Mouse (Mus musculus): ENCODE measurements around the gene Zmym3. TPM values are rescaled to one million over a fixed set of nuclear protein-coding genes. Genes with fewer than 3 reads are reported as not detected.

Zmym3 gene
- 11.8 TPM for polyA plus RNA-seq (2014; fragmentation: Illumina TruSeq; extraction: RNeasy Lipid Tissue Mini Kit (QIAGEN cat#74804); ENCODE audit: low read depth, low replicate concordance)

DNA sequence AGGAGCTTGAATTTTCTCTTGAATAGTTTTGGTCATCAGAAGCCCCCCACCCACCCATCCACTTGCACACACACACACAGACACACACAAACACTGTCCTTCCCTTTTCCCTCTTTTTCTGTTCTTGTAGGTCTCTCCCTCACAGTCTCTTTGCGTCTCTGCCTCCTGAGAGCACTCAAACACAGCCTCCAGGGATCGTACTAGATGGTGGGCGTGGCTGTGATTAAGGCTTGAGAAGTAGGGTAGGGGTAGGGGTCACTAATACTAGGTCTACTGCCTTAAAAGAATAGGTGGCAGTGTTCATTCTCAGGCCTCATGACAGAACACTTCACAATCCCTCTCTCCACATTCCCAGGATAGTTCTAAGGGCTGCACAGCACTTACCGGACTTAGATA lies at the start of gene Zmym3:
TSS of gene Zmym3 (minus strand) at position 150 of the 396 bp plus-strand sequence.

DNA sequence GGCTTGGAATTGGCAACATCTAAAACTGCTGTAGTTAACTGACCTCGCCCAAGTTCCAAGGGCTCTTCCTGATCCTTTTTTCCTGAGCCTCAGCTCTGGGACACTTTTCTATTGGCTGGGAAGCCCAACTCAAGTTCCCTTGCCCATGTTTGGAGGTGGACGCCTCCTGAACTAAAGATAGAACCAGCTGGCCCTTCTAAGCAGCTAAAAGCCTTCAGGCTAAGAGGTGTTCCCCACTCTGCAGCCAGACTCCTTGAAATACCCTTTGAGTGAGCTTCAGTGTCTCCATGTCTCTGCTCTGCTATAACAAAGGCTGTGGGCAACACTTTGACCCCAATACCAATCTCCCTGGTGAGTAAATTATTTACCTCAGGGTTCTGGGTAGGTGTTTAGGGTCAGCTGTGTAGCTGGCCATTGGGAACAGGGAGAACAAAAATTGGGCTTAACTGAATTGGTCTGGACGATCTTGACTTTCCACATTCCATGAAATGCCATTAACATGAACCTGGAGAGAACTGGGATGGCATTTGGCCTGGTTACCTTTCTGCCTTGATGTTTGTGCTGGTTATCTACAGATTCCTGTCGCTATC lies 28.3 kb upstream of the Zmym3 start, which contains the start of gene Itgb1bp2:
TSS of gene Itgb1bp2 (plus strand) at position 203 of the 590 bp plus-strand sequence.

DNA sequence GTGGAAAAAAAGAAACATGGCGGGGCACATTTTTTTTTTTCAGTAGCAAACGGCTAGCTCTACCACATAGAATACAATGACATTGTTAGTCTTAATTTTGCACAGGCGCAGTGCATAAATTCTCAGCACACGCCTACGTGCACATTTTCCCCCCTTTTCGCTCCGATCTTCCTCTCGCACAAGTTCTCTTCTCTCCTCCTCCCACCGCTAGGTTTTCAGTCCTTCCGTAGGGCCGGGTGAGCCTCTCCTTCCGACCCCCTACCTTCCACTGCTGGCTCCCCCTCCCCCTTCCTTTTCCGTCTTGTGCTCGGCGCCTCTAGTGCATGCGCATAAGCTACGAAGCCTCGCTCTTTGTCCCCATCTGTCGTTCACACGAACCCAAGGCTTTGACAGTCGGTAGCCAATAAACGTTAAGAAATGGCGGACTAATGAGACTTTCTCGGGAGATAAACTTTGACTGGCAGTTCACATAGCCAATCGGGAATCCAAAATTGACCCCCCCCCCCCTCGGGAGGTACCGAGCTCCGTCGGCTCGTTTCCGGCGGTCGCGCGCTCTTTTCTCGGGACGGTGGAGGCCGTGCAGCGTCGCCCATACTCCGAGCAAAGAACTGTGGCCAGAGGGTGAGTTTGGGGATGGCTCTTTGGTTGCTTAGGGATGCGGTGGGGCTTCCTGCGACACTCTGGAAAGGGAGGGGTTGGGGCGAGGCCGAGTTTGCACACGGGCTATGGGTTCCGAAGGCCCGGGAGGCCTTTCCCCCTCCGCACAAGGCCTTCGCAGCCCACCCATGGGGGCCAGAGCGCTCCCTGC lies 8.7 kb upstream of the Zmym3 start, which contains the start of gene Nono:
TSS of gene Nono (plus strand) at position 177 of the 808 bp plus-strand sequence.

DNA sequence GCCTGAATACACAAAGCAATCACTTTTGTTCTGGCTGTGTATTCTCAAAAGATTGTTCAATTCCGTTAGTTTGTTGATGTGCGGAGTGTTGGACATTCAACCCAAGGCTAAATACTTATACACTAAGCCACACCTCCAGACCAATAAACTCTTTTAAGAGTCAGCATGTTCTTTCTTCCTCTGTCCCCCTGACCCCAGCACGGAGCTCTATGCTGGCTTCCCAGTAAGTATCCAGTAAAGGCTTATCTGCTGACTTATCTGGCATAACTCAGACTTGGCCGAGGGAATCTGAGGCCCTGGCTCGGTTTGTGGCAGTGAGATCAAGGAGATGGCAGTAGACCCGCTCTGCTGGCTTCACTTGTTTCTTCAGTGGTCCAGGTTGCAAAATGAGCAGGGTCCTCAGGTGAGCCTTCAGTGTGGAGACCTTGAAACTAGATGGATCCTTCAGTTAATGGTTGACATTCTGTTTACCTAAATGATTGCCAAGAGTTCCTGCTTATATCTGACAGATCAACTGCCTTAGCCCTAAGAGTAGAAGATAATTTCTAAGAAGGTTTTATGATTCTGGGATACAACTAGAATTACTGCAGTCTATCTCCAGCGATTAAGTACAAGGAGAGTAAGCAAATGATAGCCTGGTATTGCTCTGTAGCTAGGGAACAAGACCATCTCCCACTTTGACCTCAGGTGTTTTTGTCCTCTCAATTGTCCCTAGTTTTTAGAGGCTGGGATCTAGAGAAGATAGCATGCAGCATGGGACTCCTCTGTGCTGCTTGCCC lies 44.3 kb downstream of the Zmym3 start, which contains the start of gene Gjb1:
TSS of gene Gjb1 (plus strand) at position 189 of the 779 bp plus-strand sequence.

Other genes starting within 250 kb of the Zmym3 start
- gene Snx12, start 198.3 kb downstream of the Zmym3 start, polyA plus RNA-seq (2014; fragmentation: Illumina TruSeq; extraction: RNeasy Lipid Tissue Mini Kit (QIAGEN cat#74804); ENCODE audit: low read depth, low replicate concordance), result 38.9 TPM
- gene Foxo4, start 166.3 kb downstream of the Zmym3 start, polyA plus RNA-seq (2014; fragmentation: Illumina TruSeq; extraction: RNeasy Lipid Tissue Mini Kit (QIAGEN cat#74804); ENCODE audit: low read depth, low replicate concordance), result 12.3 TPM
- not detected for gene Gm614, start 156.9 kb downstream of the Zmym3 start, polyA plus RNA-seq (2014; fragmentation: Illumina TruSeq; extraction: RNeasy Lipid Tissue Mini Kit (QIAGEN cat#74804); ENCODE audit: low read depth, low replicate concordance)
- 8.2 TPM for gene Il2rg, start 152.6 kb downstream of the Zmym3 start, polyA plus RNA-seq (2014; fragmentation: Illumina TruSeq; extraction: RNeasy Lipid Tissue Mini Kit (QIAGEN cat#74804); ENCODE audit: low read depth, low replicate concordance)
- gene Gm20489, start 151.8 kb downstream of the Zmym3 start, polyA plus RNA-seq (2014; fragmentation: Illumina TruSeq; extraction: RNeasy Lipid Tissue Mini Kit (QIAGEN cat#74804); ENCODE audit: low read depth, low replicate concordance), result not detected
- 3.2 TPM for gene Med12, start 146.8 kb downstream of the Zmym3 start, polyA plus RNA-seq (2014; fragmentation: Illumina TruSeq; extraction: RNeasy Lipid Tissue Mini Kit (QIAGEN cat#74804); ENCODE audit: low read depth, low replicate concordance)
- not detected for gene Nlgn3, start 121.7 kb downstream of the Zmym3 start, polyA plus RNA-seq (2014; fragmentation: Illumina TruSeq; extraction: RNeasy Lipid Tissue Mini Kit (QIAGEN cat#74804); ENCODE audit: low read depth, low replicate concordance)
- gene Gjb1, start 44.5 kb downstream of the Zmym3 start, polyA plus RNA-seq (2014; fragmentation: Illumina TruSeq; extraction: RNeasy Lipid Tissue Mini Kit (QIAGEN cat#74804); ENCODE audit: low read depth, low replicate concordance), result 6.3 TPM
- gene Nono, start 8.5 kb upstream of the Zmym3 start, polyA plus RNA-seq (2014; fragmentation: Illumina TruSeq; extraction: RNeasy Lipid Tissue Mini Kit (QIAGEN cat#74804); ENCODE audit: low read depth, low replicate concordance), result 195 TPM
- gene Itgb1bp2, start 28.2 kb upstream of the Zmym3 start, polyA plus RNA-seq (2014; fragmentation: Illumina TruSeq; extraction: RNeasy Lipid Tissue Mini Kit (QIAGEN cat#74804); ENCODE audit: low read depth, low replicate concordance), result not detected
- gene Taf1, start 111.9 kb upstream of the Zmym3 start, polyA plus RNA-seq (2014; fragmentation: Illumina TruSeq; extraction: RNeasy Lipid Tissue Mini Kit (QIAGEN cat#74804); ENCODE audit: low read depth, low replicate concordance), result 48.6 TPM
- 185 TPM for gene Ogt, start 219.2 kb upstream of the Zmym3 start, polyA plus RNA-seq (2014; fragmentation: Illumina TruSeq; extraction: RNeasy Lipid Tissue Mini Kit (QIAGEN cat#74804); ENCODE audit: low read depth, low replicate concordance)

Data from kidney, adult 10 weeks (tissue).